Mouse (Mus musculus): ENCODE measurements around the gene BC030870. TPM values are rescaled to one million over a fixed set of nuclear protein-coding genes. Genes with fewer than 3 reads are reported as not detected.

Gene BC030870
- polyA plus RNA-seq, 1 experiment = 0.70 TPM

GRCm38 (mm10) chr8:65112092-65112491, 17.3 kb downstream of the BC030870 start:
- no peak for DNase-seq
- WGBS = 58% methylated on average over 6 of the region's 6 CpGs
- Histone ChIP-seq H3K4me1 (ENCODE audit: control insufficient read depth, insufficient read depth, low read length) (no peaks in the 10 kb centered on the region), H3K4me3 (replicated peaks; ENCODE audit: extremely low read depth, low read depth, low read length) (no peak overlapping the region)
- no peak for TF ChIP-seq CTCF (IDR thresholded peaks at IDR 0.05; ENCODE audit: insufficient read depth, low read length)
- no peak for TF ChIP-seq POLR2A (IDR thresholded peaks at IDR 0.05; ENCODE audit: borderline replicate concordance, extremely low read depth, low read depth, low read length)

GRCm38 (mm10) chr8:65110285-65110691, 19.1 kb downstream of the BC030870 start:
- H3K4me1 ChIP-seq (ENCODE audit: control insufficient read depth, insufficient read depth, low read length) = no peaks in the 10 kb centered on the region
- H3K4me3 ChIP-seq (replicated peaks; ENCODE audit: extremely low read depth, low read depth, low read length) = no peak overlapping the region
- DNase-seq = peak; percentile 51
- 32% methylated on average over 5 of the region's 5 CpGs for WGBS
- no peak for TF ChIP-seq POLR2A (IDR thresholded peaks at IDR 0.05; ENCODE audit: borderline replicate concordance, extremely low read depth, low read depth, low read length)
- peak; percentile 79 for TF ChIP-seq CTCF (IDR thresholded peaks at IDR 0.05; ENCODE audit: insufficient read depth, low read length)

GRCm38 (mm10) chr8:65108936-65109335, 20.4 kb downstream of the BC030870 start:
- H3K4me3 ChIP-seq (replicated peaks; ENCODE audit: extremely low read depth, low read depth, low read length) = no peak overlapping the region
- no peaks in the 10 kb centered on the region for H3K4me1 ChIP-seq (ENCODE audit: control insufficient read depth, insufficient read depth, low read length)
- no peak for TF ChIP-seq POLR2A (IDR thresholded peaks at IDR 0.05; ENCODE audit: borderline replicate concordance, extremely low read depth, low read depth, low read length)
- no peak for TF ChIP-seq CTCF (IDR thresholded peaks at IDR 0.05; ENCODE audit: insufficient read depth, low read length)
- DNase-seq = no peak
- WGBS = 64% methylated on average over 6 of the region's 6 CpGs

- 89% methylated on average over 25 of the region's 25 CpGs for WGBS
- no peak for DNase-seq
- Histone ChIP-seq H3K4me3 (replicated peaks; ENCODE audit: extremely low read depth, low read depth, low read length) (no peak overlapping the region), H3K4me1 (ENCODE audit: control insufficient read depth, insufficient read depth, low read length) (no peaks in the 10 kb centered on the region)
- TF ChIP-seq CTCF (IDR thresholded peaks at IDR 0.05; ENCODE audit: insufficient read depth, low read length) (no peak), POLR2A (IDR thresholded peaks at IDR 0.05; ENCODE audit: borderline replicate concordance, extremely low read depth, low read depth, low read length) (no peak)
These were observed 21.2 kb downstream of the BC030870 start for GRCm38 (mm10) chr8:65107936-65108718.

GRCm38 (mm10) chr8:65104041-65104440, 25.3 kb downstream of the BC030870 start:
- WGBS = 40% methylated on average over 4 of the region's 4 CpGs
- TF ChIP-seq CTCF (IDR thresholded peaks at IDR 0.05; ENCODE audit: insufficient read depth, low read length) (no peak), POLR2A (IDR thresholded peaks at IDR 0.05; ENCODE audit: borderline replicate concordance, extremely low read depth, low read depth, low read length) (no peak)
- no peak overlapping the region for H3K4me3 ChIP-seq (replicated peaks; ENCODE audit: extremely low read depth, low read depth, low read length)
- no peak for DNase-seq
- no peaks in the 10 kb centered on the region for H3K4me1 ChIP-seq (ENCODE audit: control insufficient read depth, insufficient read depth, low read length)

- no peak for TF ChIP-seq CTCF (IDR thresholded peaks at IDR 0.05; ENCODE audit: insufficient read depth, low read length)
- no peak for TF ChIP-seq POLR2A (IDR thresholded peaks at IDR 0.05; ENCODE audit: borderline replicate concordance, extremely low read depth, low read depth, low read length)
- Histone ChIP-seq H3K4me3 (replicated peaks; ENCODE audit: extremely low read depth, low read depth, low read length) (no peak overlapping the region), H3K4me1 (ENCODE audit: control insufficient read depth, insufficient read depth, low read length) (no peaks in the 10 kb centered on the region)
- no peak for DNase-seq
- WGBS = 83% methylated on average over 7 of the region's 7 CpGs
These were observed 25.7 kb downstream of the BC030870 start for GRCm38 (mm10) chr8:65103632-65104031.

- no peak for DNase-seq
- 50% methylated on average over 3 of the region's 3 CpGs for WGBS
- no peak for TF ChIP-seq POLR2A (IDR thresholded peaks at IDR 0.05; ENCODE audit: borderline replicate concordance, extremely low read depth, low read depth, low read length)
- TF ChIP-seq CTCF (IDR thresholded peaks at IDR 0.05; ENCODE audit: insufficient read depth, low read length) = no peak
- H3K4me3 ChIP-seq (replicated peaks; ENCODE audit: extremely low read depth, low read depth, low read length) = no peak overlapping the region
- H3K4me1 ChIP-seq (ENCODE audit: control insufficient read depth, insufficient read depth, low read length) = no peaks in the 10 kb centered on the region
These were observed 29.6 kb downstream of the BC030870 start for GRCm38 (mm10) chr8:65099735-65100134.

GRCm38 (mm10) chr8:65097760-65098415, 31.5 kb downstream of the BC030870 start:
- DNase-seq = no peak
- TF ChIP-seq POLR2A (IDR thresholded peaks at IDR 0.05; ENCODE audit: borderline replicate concordance, extremely low read depth, low read depth, low read length) = no peak
- no peak for TF ChIP-seq CTCF (IDR thresholded peaks at IDR 0.05; ENCODE audit: insufficient read depth, low read length)
- Histone ChIP-seq H3K4me1 (ENCODE audit: control insufficient read depth, insufficient read depth, low read length) (no peaks in the 10 kb centered on the region), H3K4me3 (replicated peaks; ENCODE audit: extremely low read depth, low read depth, low read length) (no peak overlapping the region)
- WGBS = 41% methylated on average over 7 of the region's 7 CpGs

- no peak for TF ChIP-seq CTCF (IDR thresholded peaks at IDR 0.05; ENCODE audit: insufficient read depth, low read length)
- TF ChIP-seq POLR2A (IDR thresholded peaks at IDR 0.05; ENCODE audit: borderline replicate concordance, extremely low read depth, low read depth, low read length) = no peak
- 62% methylated on average over 7 of the region's 7 CpGs for WGBS
These were observed 39.6 kb downstream of the BC030870 start for GRCm38 (mm10) chr8:65089781-65090180.

GRCm38 (mm10) chr8:65088120-65088519, 41.2 kb downstream of the BC030870 start:
- TF ChIP-seq POLR2A (IDR thresholded peaks at IDR 0.05; ENCODE audit: borderline replicate concordance, extremely low read depth, low read depth, low read length) (no peak), CTCF (IDR thresholded peaks at IDR 0.05; ENCODE audit: insufficient read depth, low read length) (no peak)
- 91% methylated on average over 12 of the region's 12 CpGs for WGBS
- Histone ChIP-seq H3K4me1 (ENCODE audit: control insufficient read depth, insufficient read depth, low read length) (no peaks in the 10 kb centered on the region), H3K4me3 (replicated peaks; ENCODE audit: extremely low read depth, low read depth, low read length) (no peak overlapping the region)
- no peak for DNase-seq

More at GRCm38 (mm10) chr8:65089781-65090180, 39.6 kb downstream of the BC030870 start:
- Histone ChIP-seq H3K4me3 (replicated peaks; ENCODE audit: extremely low read depth, low read depth, low read length) (no peak overlapping the region), H3K4me1 (ENCODE audit: control insufficient read depth, insufficient read depth, low read length) (no peaks in the 10 kb centered on the region)
- DNase-seq = no peak
